Mouse (Mus musculus) stomach, postnatal 0 days (tissue): ENCODE measurements around the gene Fabp1. TPM values are rescaled to one million over a fixed set of nuclear protein-coding genes. Genes with fewer than 3 reads are reported as not detected.

ENCODE experiments used
- ATAC-seq: fragments of 200-750 bp; cut with Nextera tagmentation; 2 replicates; pipeline ENCODE4 v1.8.0; 2017; ENCODE audit not compliant: low FRiP score, low TSS enrichment
- DNase-seq: peaks from one replicate; pipeline ENCODE4 v3.0.0-alpha.2; 2016; ENCODE audit warnings: low spot score
- H3K27ac ChIP-seq: fragments of 300-500 bp; sonication (generic); replicated peaks from 2 replicates; pipeline ENCODE4 v1.5.1; 2014; ENCODE audit warnings: mild to moderate bottlenecking, control low read depth
- H3K27me3 ChIP-seq: fragments of 300-500 bp; sonication (generic); 2 replicates; pipeline ENCODE4 v1.6.1; 2014; ENCODE audit warnings: low read length; ENCODE audit not compliant: control insufficient read depth, insufficient read depth
- H3K36me3 ChIP-seq: fragments of 300-500 bp; sonication (generic); 2 replicates; pipeline ENCODE4 v1.6.1; 2014; ENCODE audit warnings: low read length, mixed read lengths; ENCODE audit not compliant: control insufficient read depth, insufficient read depth
- H3K4me1 ChIP-seq: fragments of 300-500 bp; sonication (generic); replicated peaks from 2 replicates; pipeline ENCODE4 v1.6.1; 2014; ENCODE audit warnings: antibody characterized with exemption; ENCODE audit not compliant: control insufficient read depth, insufficient read depth
- H3K4me2 ChIP-seq: fragments of 300-500 bp; sonication (generic); replicated peaks from 2 replicates; pipeline ENCODE4 v1.6.1; 2014; ENCODE audit warnings: low read depth, mild to moderate bottlenecking, control low read depth, moderate library complexity
- H3K4me3 ChIP-seq: fragments of 300-500 bp; sonication (generic); 2 replicates; pipeline ENCODE4 v1.5.1; 2014; ENCODE audit warnings: low read depth, low read length, control low read depth
- H3K9ac ChIP-seq: fragments of 300-500 bp; sonication (generic); 2 replicates; pipeline ENCODE4 v1.6.1; 2014; ENCODE audit warnings: mild to moderate bottlenecking, low read length, control low read depth, mixed read lengths
- H3K9me3 ChIP-seq: fragments of 300-500 bp; sonication (generic); 2 replicates; pipeline ENCODE4 v1.6.1; 2016; ENCODE audit warnings: low read length; ENCODE audit not compliant: control insufficient read depth
- CTCF ChIP-seq: IDR thresholded peaks from 2 replicates; pipeline ENCODE4 v1.5.1; 2016; ENCODE audit warnings: antibody characterized with exemption, low read depth, mild to moderate bottlenecking, moderate library complexity
- EP300 ChIP-seq: optimal IDR thresholded peaks from 2 replicates; pipeline ENCODE3; 2016; ENCODE audit warnings: antibody characterized with exemption
- WGBS: fragments of 180-500 bp; shearing (Covaris S2); extraction: QIAGEN DNeasy Blood & Tissue Kit; methylation state at CpG from one replicate; pipeline ENCODE4 v1.1.7; 2014; 5-methylcytosine and 5-hydroxymethylcytosine counted together
- polyA plus RNA-seq: library from polyadenylated mRNA; unstranded; fragments of >200 nt; fragmentation: Nextera tagmentation; extraction: Ambion mirVana; gene quantifications from 2 replicates; pipeline ENCODE4 v1.2.1, GENCODE M21; 2015

The Fabp1 gene
- polyA plus RNA-seq, 1 experiment from 2014 or later, result 208 TPM

GRCm38 (mm10) chr6:71249615-71250014, 50.0 kb downstream of the Fabp1 start:
- H3K4me3 ChIP-seq, result no peak overlapping the region
- WGBS, result 84% methylated on average over 3 of the region's 3 CpGs
- H3K27ac ChIP-seq, result no peak overlapping the region
- H3K4me1 ChIP-seq, result no peaks in the 10 kb centered on the region
- no peak overlapping the region for H3K9ac ChIP-seq
- no peaks in the 10 kb centered on the region for H3K9me3 ChIP-seq
- H3K27me3 ChIP-seq, result no peaks in the 10 kb centered on the region
- ATAC-seq (no peak), DNase-seq (no peak)
- H3K36me3 ChIP-seq, result no peaks in the 10 kb centered on the region
- no peak overlapping the region for H3K4me2 ChIP-seq
- TF ChIP-seq CTCF (no peak), EP300 (no peak)

- ATAC-seq, result no peak
- H3K27me3 ChIP-seq, result no peaks in the 10 kb centered on the region
These were observed 51.3 kb downstream of the Fabp1 start for GRCm38 (mm10) chr6:71250951-71251350.

GRCm38 (mm10) chr6:71254456-71254855, 54.8 kb downstream of the Fabp1 start:
- H3K27ac ChIP-seq, result no peak overlapping the region
- H3K9ac ChIP-seq, result no peak overlapping the region
- no peaks in the 10 kb centered on the region for H3K9me3 ChIP-seq
- no peaks in the 10 kb centered on the region for H3K36me3 ChIP-seq
- no peak overlapping the region for H3K4me2 ChIP-seq
- no peak overlapping the region for H3K4me3 ChIP-seq
- ATAC-seq (no peak), DNase-seq (no peak)
- H3K4me1 ChIP-seq, result no peaks in the 10 kb centered on the region
- H3K27me3 ChIP-seq, result no peaks in the 10 kb centered on the region
- 86% methylated on average over 6 of the region's 6 CpGs for WGBS
- TF ChIP-seq CTCF (no peak), EP300 (no peak)

More at GRCm38 (mm10) chr6:71250951-71251350, 51.3 kb downstream of the Fabp1 start:
- Histone ChIP-seq H3K27ac (no peak overlapping the region), H3K4me2 (no peak overlapping the region), H3K4me3 (no peak overlapping the region), H3K9ac (no peak overlapping the region), H3K4me1 (no peaks in the 10 kb centered on the region), H3K9me3 (no peaks in the 10 kb centered on the region), H3K36me3 (no peaks in the 10 kb centered on the region)
- no peak for DNase-seq
- TF ChIP-seq CTCF, result no peak
- no peak for TF ChIP-seq EP300
- WGBS, result 76% methylated on average over 8 of the region's 8 CpGs

Other genes starting within 250 kb of the Fabp1 start
- gene Foxi3, start 243.3 kb upstream of the Fabp1 start, polyA plus RNA-seq, result not detected in 2 replicates
- gene Thnsl2, start 55.4 kb upstream of the Fabp1 start, polyA plus RNA-seq, result 10.0 TPM in 2 replicates
- 79.1 and 79.7 TPM in 2 replicates for gene Krcc1, start 71.8 kb downstream of the Fabp1 start, polyA plus RNA-seq
- gene Smyd1, start 122.4 kb downstream of the Fabp1 start, polyA plus RNA-seq, result 0.30 and 0.56 TPM in 2 replicates
- not detected in 2 replicates for gene Cd8b1, start 123.0 kb downstream of the Fabp1 start, polyA plus RNA-seq
- 0.04 TPM in 1 of 2 replicates, not detected in the other for gene Cd8a, start 173.6 kb downstream of the Fabp1 start, polyA plus RNA-seq
- gene Rmnd5a, start 240.8 kb downstream of the Fabp1 start, polyA plus RNA-seq, result 11.3 and 13.5 TPM in 2 replicates